Mouse (Mus musculus): ENCODE results near the gene Arpc2. TPM values are rescaled to one million over a fixed set of nuclear protein-coding genes. Genes with fewer than 3 reads are reported as not detected.
A peak's percentile ranks its signal among the peaks of the same experiment; 100 is the strongest.

Arpc2 gene
- total and polyA plus RNA-seq, 3 experiments: 234 to 522 (median 455) TPM

- TF ChIP-seq ZKSCAN1 (IDR thresholded peaks at IDR 0.05; ENCODE audit: borderline replicate concordance, low read depth, low read length) (no peak), EP300 (IDR thresholded peaks at IDR 0.05; ENCODE audit: low read length) (peak; percentile 78), CHD2 (IDR thresholded peaks at IDR 0.05; ENCODE audit: low read length) (peak; percentile 73), SMC3 (IDR thresholded peaks at IDR 0.05; ENCODE audit: low read depth, low read length) (no peak), JUN (IDR thresholded peaks at IDR 0.05; ENCODE audit: insufficient read depth, low read depth, low read length) (peak; percentile 47), HCFC1 (IDR thresholded peaks at IDR 0.05; ENCODE audit: low read depth, low read length) (peak; percentile 17; the same call in 1 of the 2 replicates), MYC (IDR thresholded peaks at IDR 0.05; ENCODE audit: low read depth, low read length) (0 out of 2 replicates have a peak, but pooled peaks have one; percentile 50), IRF4 (IDR thresholded peaks at IDR 0.05; ENCODE audit: low read depth, low read length) (peak; percentile 86), E2F4 (IDR thresholded peaks at IDR 0.05; ENCODE audit: insufficient replicate concordance, low read depth, low read length) (no peak), NELFE (IDR thresholded peaks at IDR 0.05; ENCODE audit: low read depth, low read length) (no peak), RCOR1 (conservative IDR thresholded peaks at IDR 0.05; ENCODE audit: low read depth, low read length) (peak; percentile 46; the same call in 1 of the 2 replicates), UBTF (IDR thresholded peaks at IDR 0.05; ENCODE audit: low read depth, low read length) (no peak; the same call in 1 of the 2 replicates)
Observed at GRCm38 (mm10) chr1:74238136-74238535, 2.3 kb downstream of the Arpc2 start (continued).

GRCm38 (mm10) chr1:74239162-74239561 is 3.3 kb downstream of the Arpc2 start:
- H3K36me3 ChIP-seq (replicated peaks in 1 of 2; ENCODE audit: control insufficient read depth in 1 of 2, insufficient read depth in 1 of 2, low read length in 1 of 2): peaks cover 3 to 38% of the 10 kb centered on the region in 2 experiments
- peak overlapping the region; percentile 63 to 97 (median 94) for H3K4me3 ChIP-seq (replicated peaks in 1 of 3; ENCODE audit: low read depth in 2 of 3, low read length in 2 of 3, poor library complexity in 1 of 3)
- H3K27ac ChIP-seq (ENCODE audit: insufficient read depth, low read depth): no peak overlapping the region
- in situ Hi-C loops (cut with MboI; ENCODE audit: low pct_ligation_motif_present, low pct_unique_long_range_greater_than_20kb, low sequenced_read_pairs): no loop called here
- no peak for TF ChIP-seq MXI1 (IDR thresholded peaks at IDR 0.05; ENCODE audit: low read depth, low read length)
- no peak for TF ChIP-seq EP300 (IDR thresholded peaks at IDR 0.05; ENCODE audit: low read length)
- no peak for TF ChIP-seq USF2 (conservative IDR thresholded peaks at IDR 0.05; ENCODE audit: low read depth, low read length)
- no peak for TF ChIP-seq HCFC1 (IDR thresholded peaks at IDR 0.05; ENCODE audit: low read depth, low read length)
- TF ChIP-seq JUN (IDR thresholded peaks at IDR 0.05; ENCODE audit: insufficient read depth, low read depth, low read length): no peak
- TF ChIP-seq TCF12 (IDR thresholded peaks at IDR 0.05; ENCODE audit: low read depth, low read length): no peak
- no peak for TF ChIP-seq PAX5 (IDR thresholded peaks at IDR 0.05; ENCODE audit: low read length)
- no peak for TF ChIP-seq MYC (IDR thresholded peaks at IDR 0.05; ENCODE audit: low read depth, low read length)
- TF ChIP-seq CTCF (conservative IDR thresholded peaks at IDR 0.05 in 1 of 2, IDR thresholded peaks at IDR 0.05 in 1 of 2; ENCODE audit: low read depth in 2 of 2, low read length in 2 of 2): no peak
- TF ChIP-seq BHLHE40 (IDR thresholded peaks at IDR 0.05; ENCODE audit: low read depth, low read length): no peak
- TF ChIP-seq KAT2A (IDR thresholded peaks at IDR 0.05; ENCODE audit: insufficient replicate concordance, low read length): no peak
- DNase-seq (ENCODE audit: extremely low read depth): no peak
- H3K27me3 ChIP-seq (replicated peaks): no peaks in the 10 kb centered on the region
- dilution Hi-C loops (cut with MboI; ENCODE audit: extremely low pct_ligation_motif_present, extremely low pct_unique_long_range_greater_than_20kb, low sequenced_read_pairs): no loop called here
- H3K79me2 ChIP-seq (replicated peaks; ENCODE audit: control insufficient read depth, extremely low read depth, insufficient read depth, poor library complexity, severe bottlenecking): peaks cover 76% of the 10 kb centered on the region
- peaks cover 11 to 41% of the 10 kb centered on the region in 2 experiments for H3K4me1 ChIP-seq (ENCODE audit: control insufficient read depth in 1 of 2, insufficient read depth in 2 of 2)
- peak overlapping the region; percentile 81 for H3K9ac ChIP-seq (ENCODE audit: insufficient read depth, low read depth)
- H3K9me3 ChIP-seq (replicated peaks; ENCODE audit: low read length): no peaks in the 10 kb centered on the region
- H3K4me2 ChIP-seq (ENCODE audit: insufficient read depth, low read depth, poor library complexity, severe bottlenecking): peak overlapping the region; percentile 99
